Mouse (Mus musculus) adrenal gland, postnatal 36 days (tissue): Measurements from ENCODE around the gene Emc3. TPM values are rescaled to one million over a fixed set of nuclear protein-coding genes. Genes with fewer than 3 reads are reported as not detected.

ENCODE experiments used
- DNase-seq, 2 experiments: peaks; one replicate each; pipeline ENCODE4 v3.0.0; 2021; ENCODE audit warnings: mixed read lengths in 1 of 2
- long read RNA-seq, 2 experiments: library from polyadenylated mRNA; stranded (forward); transcript quantifications; one replicate each; pipeline ENCODE4 v2.0.0; 2021; ENCODE audit warnings: borderline sequencing depth in 2 of 2
- total RNA-seq, 2 experiments: library from RNA; stranded (reverse); gene quantifications; 2 replicates each; pipeline ENCODE4 v1.2.3; 2021

Emc3 gene
- total RNA-seq: 100 to 1,000 TPM in 1 of 2 experiments, 10 to 100 TPM in 1; 96.2 to 122 TPM
- long read RNA-seq, experiment 1, transcript Emc3-201 (8 exons, 1,985 nt): major isoform, 202 of 220 reads
- long read RNA-seq, experiment 1, partial matches to known transcripts: 9 of 220 reads
- long read RNA-seq, experiment 1, other reads (novel, unspliced or antisense): 7 of 220 reads
- long read RNA-seq, experiment 2, transcript Emc3-201 (8 exons, 1,985 nt): major isoform, 74 of 77 reads
- long read RNA-seq, experiment 2, partial matches to known transcripts: 3 of 77 reads
- long read RNA-seq, experiment 2, other reads (novel, unspliced or antisense): 0 of 77 reads

DNA sequence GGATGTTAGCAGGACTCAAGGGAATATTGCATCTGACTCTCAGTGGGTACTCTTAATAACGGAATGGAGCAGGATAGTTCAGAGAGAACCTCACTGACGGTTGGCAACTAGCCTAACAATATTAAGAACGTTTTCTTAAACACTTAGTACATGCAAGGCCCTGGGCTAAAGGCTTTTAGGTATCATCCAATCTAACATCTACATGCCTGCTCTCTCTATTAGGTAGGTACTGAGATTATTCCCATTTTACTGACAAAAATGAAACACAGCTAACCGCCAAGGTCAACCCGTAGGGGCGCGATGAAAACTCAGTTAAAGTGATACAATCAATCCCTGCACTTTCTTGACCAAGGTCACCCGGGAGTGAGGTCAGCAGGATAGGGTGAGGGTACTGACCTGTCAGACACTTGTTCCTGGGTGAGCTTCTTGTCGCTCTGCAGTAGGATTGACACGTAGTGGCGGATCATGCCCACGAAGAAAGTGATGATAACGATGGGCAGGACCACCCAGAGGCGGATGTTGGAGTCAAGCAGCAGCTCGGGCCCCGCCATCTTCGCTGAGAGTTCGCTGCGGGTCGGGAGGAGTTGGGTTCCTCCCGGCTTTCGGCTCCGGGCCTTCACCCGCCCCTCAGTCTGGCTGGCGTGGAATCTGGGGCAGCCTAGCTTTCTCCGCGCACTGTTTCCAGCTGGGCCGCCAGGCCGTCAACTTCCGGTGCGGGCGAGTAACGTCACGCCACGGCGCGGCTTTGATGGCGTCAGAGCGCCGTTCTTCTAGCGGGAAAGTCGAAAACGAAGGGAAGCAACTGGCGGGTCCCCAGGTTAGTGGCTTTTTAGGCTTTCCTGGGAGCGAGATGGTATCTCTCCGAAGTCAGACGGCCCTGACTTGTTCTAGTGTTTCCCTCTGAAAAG is at the start of gene Emc3, which contains the start of gene Fancd2:
Gene Emc3, minus strand, starts transcription at position 721 of the 908 bp plus-strand sequence.
Gene Fancd2, plus strand, starts transcription at position 751 of the 908 bp plus-strand sequence.
- peak; percentile 90 to 93 for DNase-seq

- DNase-seq: no peak
These were observed 47.9 kb upstream of the Emc3 start for GRCm38 (mm10) chr6:113579306-113579705.

DNA sequence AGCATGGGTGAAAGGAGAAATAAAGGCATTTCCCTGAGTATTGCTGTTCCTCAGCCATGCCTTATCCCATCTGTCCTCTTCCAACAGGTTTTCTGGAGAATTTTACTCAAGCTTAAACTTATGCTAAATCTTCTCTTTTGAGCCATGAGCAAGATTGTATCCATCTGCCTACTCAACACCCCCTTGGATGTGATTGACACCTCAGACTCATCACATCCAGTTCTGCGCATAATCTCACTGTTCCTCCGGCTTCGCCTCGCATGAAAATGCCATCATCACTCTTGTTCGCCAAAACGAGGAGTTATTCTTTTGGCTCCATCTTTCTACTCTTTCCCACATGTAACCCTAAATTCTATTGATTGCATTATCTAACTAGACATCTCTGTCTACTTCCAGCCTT is 44.6 kb upstream of the Emc3 start:
- DNase-seq: no peak

DNA sequence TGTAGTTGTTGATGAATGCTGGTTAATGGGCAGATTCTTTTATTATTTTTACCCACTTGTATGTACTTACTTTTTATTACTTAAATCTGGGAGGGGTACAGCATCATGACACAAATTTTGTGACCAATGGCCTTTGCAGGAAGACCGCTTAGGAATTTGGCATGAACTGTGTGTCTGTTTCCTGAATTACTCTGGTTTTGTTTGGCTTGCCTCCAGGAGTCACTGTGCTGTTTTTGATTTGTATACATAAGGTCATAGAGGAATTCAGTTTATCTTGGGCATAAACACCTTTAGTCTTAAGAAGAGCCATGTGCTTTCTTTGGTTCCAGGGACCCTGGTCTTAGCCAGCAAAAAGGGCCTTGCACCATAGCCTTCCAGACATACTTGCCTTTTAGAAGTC is 33.1 kb upstream of the Emc3 start:
- no peak for DNase-seq

- no peak for DNase-seq
These were observed 28.3 kb upstream of the Emc3 start for GRCm38 (mm10) chr6:113559736-113560135.

DNA sequence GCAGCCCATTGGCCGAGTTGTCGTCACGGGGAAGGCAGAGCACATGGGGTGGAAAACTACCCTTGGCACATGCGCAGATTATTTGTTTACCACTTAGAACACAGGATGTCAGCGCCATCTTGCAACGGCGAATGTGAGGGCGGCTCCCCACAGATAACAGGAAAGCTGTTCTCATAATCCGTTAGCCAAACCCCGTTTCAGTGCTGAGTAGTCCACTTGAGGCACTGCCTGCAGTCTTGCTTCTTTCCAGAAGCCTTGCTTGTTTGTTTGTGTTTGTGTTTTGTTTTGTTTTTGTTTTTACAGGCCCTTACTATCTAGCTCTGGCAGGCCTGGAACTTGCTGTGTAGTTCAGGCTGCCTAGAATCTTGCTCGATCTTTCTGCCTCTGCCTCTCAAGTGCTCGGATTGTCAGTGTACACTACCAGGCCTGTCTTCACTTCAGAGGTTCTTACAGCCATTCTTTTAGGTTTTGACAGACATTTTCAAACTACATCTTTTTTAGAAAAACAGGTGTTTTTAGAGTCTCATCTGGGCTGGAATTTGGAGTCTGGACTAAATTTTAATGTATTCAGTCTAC is 12.5 kb upstream of the Emc3 start:
- DNase-seq: no peak

GRCm38 (mm10) chr6:113541610-113542009 is 10.2 kb upstream of the Emc3 start:
- no peak for DNase-seq

DNA sequence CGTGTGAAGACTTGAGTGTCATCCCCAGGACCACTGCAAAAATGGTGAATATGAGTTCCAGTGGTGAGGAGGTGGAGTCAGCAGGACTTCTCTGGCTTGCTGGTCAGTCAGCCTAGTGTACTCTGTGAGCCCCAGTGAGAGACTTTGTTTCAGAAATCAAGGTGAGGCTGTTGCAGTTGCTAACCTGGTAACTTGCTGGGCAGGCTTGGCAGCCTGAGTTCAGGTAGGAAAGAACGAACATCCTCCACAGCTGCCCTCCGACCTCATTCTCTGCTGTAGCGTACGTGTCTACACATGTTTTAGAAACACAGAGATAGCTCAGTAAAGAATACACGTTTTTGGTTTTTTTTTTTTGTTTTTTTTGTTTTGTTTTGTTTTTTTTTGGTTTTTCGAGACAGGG is 3.4 kb upstream of the Emc3 start:
- DNase-seq: no peak

DNA sequence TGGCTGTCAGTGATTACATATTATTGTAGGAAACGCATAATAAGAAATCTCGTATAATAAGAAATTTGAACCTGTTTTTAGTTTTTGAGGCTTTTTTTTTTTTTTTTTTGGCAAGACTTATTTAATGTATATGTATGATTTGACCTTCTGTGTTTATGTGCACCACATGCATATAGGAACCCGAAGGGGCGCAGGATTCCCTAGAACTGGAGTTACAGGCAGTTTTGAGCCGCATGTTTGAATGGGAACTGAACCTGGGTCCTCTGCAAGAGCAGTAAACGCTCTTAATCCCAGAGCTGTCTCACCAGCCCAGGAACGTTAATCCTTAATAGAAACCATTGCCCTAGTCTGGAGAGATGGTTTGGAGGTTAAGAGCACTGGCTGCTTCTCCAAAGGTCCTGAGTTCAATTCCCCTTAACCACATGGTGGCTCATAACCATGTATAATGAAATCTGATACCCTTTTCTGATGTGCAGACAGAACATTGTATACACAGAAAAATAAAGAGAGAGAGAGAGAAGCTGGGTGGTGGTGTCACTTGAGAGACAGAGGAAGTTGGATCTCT is 470 bp upstream of the Emc3 start:
- no peak for DNase-seq

GRCm38 (mm10) chr6:113523420-113523819 is 8.0 kb downstream of the Emc3 start:
- no peak for DNase-seq

DNA sequence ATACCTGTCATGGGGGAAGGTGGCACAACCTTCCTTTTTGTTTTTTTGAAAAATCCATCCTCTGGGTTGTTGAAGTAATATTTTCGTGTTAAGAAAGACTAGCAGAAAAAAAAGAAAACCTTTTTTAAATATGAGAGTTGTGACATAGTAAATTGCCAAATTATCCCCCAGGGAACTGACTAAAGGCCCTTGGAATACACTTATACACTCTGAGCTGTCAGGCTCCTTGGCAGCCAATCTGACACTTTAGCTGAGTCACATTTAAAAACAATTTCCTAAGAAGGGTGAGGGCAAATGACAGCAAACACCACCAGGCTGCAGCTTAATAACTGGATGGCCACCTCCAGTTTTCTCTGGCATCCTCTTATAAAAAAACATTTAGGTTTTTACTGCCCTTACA is 9.1 kb downstream of the Emc3 start:
- no peak for DNase-seq

DNA sequence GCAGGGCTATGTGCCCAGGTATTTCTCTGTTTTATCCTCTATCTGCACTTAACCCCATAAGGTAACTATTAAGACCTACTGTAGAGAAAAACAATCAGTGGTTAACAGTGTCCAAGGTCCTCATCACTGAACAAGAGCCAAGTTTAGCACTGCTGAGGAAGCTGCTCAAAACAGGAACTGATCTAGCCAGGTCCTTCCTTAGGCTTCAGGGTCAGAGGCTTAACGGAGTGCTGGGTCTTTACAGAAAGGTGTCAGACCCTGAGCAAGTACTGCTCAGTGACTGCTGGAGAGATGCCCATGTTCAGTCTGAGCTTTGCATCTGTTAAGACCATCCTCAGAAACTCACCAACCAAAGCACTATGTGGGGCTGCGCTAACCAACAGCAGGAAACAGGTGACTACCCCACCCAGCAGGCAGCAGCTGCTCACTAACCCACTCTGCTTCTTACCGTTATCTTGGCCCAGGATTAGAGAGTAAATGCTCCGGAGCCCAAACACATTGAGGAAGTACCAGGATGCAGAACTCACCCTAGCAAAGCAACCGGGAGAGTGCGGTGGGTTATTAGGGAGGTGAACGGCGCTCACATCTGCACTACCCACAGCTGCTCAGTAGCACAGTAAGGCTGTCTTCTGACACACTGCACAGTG is 13.9 kb downstream of the Emc3 start:
- no peak for DNase-seq

DNA sequence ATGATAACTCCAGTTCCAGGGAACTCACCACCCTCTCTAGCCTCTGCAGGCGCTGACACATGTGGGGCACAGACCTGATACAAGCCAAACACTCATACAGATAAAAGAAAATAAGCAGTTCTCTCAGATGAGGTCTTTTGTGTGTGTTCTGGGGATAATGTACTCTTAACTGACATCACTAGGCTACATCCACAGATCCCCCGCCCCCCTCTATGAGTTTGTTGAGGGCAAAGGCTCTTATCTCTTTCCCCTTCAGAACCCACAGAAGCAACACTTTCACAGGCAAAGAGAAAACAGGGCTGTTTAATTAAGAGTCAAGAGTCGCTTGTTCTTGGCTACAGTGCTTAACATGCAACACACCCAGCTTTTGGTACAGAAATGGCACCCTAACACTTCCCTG is 16.9 kb downstream of the Emc3 start:
- DNase-seq: no peak

DNA sequence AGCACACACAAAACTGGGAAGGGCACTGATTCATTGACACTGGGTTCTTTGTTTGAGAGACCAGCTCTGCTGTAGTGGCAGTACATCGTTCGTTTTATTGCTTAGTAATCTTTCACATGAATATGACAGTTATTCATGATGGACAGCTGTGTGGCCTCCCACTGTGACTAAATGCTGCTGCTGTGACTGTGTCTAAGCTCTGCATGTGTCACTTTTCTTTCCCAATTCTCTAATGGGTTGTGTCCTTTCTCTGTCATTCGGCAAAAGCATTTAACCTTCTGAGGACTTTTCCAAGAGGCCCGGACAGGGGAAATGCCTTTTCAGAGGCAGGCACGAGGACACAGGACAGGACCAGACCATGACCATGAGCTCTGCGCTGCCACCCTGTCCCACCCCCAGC is 17.5 kb downstream of the Emc3 start:
- DNase-seq: peak in 1 of 2 experiments; percentile 44

DNA sequence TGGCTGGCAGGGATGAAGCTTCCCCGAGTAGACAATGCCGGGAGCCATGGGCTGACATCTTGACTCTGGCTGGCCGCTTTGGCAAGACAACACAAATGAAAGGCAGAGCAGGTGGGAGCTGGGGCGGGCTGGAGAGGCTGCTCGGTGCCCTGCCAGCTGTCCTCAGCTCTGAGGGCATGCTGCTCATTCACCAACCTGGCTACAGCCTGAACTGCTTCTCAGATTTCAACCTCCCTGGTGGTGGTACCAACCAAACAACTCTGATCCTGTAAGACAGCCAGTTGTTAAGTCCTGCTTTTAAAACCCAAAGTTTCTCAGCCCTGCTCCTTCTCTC is 22.5 kb downstream of the Emc3 start:
- no peak for DNase-seq

GRCm38 (mm10) chr6:113508272-113508946 is 23.0 kb downstream of the Emc3 start:
- peak in 1 of 2 experiments; percentile 15 for DNase-seq

DNA sequence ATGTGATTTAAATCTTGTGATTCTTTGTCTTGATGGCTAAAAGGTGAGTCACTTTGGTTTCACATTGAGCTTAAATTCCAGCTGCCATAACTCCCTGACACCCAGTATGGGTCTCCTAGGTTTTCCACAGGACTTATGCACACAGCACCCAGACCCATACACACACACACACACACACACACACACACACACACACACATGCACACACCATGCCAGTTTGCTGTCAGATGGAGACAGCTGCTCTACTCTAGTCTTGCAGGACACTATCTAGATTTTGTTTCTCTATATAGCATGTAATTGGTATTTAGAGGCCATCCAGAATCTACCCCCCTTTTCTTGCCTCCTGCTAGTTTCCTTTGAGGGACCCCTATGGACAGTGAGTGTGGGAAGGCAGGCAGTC is 24.3 kb downstream of the Emc3 start:
- DNase-seq: no peak

DNA sequence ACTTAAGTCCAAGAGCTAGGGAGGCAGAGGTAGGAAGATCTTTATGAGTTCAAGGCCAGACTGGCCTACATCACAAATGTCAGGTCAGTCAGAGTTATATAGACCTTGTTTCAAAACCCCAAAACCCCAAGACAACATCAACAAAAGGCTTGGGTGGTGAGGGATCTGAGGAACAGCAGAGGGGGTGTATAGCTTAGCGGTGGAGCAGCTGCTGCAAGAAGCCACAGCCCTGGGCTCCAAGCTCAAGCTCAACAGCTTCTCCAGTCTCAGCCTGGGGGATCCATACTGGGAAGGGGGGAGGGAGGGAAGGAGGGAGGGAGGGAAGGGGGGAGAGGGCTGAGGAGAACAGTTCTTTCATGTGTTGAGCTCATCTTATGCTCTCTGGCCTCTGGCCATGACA is 25.8 kb downstream of the Emc3 start:
- DNase-seq: no peak

DNA sequence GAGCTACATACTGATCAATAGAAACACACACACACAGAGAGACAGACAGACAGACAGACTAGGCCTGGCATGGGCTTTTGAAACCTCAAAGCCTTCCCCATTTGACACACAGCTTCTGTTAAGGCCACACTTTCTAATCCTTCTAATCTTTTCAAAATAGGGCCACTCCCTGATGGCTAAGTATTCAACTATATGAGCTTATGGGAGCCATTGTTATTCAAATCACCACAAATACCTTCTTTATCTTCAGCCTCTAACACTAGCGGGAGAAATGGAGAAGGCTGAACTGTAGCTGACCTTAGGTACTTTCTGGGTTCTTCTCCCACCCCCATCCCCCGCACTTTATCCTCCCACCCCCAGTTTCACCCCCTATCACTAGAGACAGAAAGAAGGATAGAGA is 28.7 kb downstream of the Emc3 start:
- no peak for DNase-seq

DNA sequence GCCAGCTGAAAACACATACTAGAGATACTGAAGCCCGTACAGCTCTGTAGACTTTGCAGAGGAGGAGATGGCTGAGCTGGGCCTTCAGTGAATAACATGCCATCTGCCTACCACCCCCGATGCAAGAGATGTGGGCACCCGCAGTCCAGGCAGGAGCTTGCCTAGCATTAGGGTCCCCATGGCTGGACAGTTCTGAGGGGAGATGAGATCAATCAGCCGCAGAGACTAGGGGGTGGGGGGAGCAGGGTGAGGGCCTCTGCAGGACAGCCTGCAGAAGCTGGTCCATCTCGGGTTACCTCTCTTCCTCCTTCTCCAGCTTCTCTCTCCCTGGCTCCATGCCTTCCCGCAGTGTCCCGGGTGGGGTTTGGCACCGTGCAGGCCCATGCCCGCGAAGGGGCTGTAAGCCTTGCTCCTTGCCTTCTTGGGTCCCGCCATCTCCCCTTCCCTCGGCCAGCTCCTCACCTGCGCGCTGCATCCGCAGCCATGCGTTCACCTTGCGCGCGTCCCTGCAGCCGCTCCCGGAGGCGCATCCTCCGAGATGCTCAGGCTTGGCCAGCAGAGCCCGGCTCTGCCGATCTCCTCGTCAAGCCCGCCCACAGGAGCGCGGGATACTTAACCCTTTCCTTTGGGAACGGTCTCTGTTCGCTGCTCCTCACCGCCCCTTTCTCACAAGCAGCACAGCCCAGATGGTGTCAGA is 29.9 kb downstream of the Emc3 start, which contains the start of gene Prrt3:
Gene Prrt3, minus strand, starts transcription at position 544 of the 697 bp plus-strand sequence.
- no peak for DNase-seq

DNA sequence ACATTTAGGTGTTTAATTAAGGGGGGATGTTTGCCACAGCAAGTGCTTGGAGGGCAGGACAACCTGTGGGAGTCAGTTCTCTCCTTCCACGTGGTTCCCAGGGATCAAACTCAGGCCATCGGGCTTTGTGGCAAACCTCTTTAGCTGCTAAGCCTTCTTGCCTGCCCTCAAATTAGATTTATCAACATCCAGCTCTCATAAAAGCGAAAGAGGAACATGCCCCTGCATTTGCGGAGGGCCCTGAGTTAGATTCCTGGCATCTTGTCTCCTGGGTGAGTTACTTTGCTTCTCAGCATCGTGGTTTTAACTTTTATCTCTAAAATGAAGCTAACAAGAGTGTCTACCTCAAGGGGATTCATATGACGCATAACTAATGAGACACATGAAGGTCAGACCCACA is 32.1 kb downstream of the Emc3 start:
- DNase-seq: no peak
